Mouse (Mus musculus) CD4-positive, CD25-positive, alpha-beta regulatory T cell (primary cell): ENCODE measurements around the gene Nsun2. TPM values are rescaled to one million over a fixed set of nuclear protein-coding genes. Genes with fewer than 3 reads are reported as not detected.

ENCODE experiments used
- polyA plus RNA-seq: library from polyadenylated mRNA; unstranded; fragments of 100-300 nt; shearing (Covaris generic); gene quantifications from one replicate; pipeline ENCODE4 v1.2.1, GENCODE M21; 2017

Nsun2 gene
- polyA plus RNA-seq: 155 TPM

GRCm38 (mm10) chr13:69533405-69534333, at the start of gene Nsun2:
Nsun2 (plus strand) TSS chr13:69533746.

GRCm38 (mm10) chr13:69534334-69534653, 748 bp downstream of the Nsun2 start, which contains the start of gene Tent4a:
Tent4a (minus strand) TSS chr13:69534617.

GRCm38 (mm10) chr13:69611398-69612174, 78.0 kb downstream of the Nsun2 start, which contains the start of gene Srd5a1:
Srd5a1 (minus strand) TSS chr13:69611442.

Other genes starting within 250 kb of the Nsun2 start
- gene Tent4a, start 871 bp downstream of the Nsun2 start, polyA plus RNA-seq: 14.6 TPM
- gene Srd5a1, start 77.7 kb downstream of the Nsun2 start, polyA plus RNA-seq: 1.4 TPM
- gene Ube2ql1, start 206.1 kb downstream of the Nsun2 start, polyA plus RNA-seq: not detected